Mouse (Mus musculus): ENCODE results near the gene Arid5b.
A peak's percentile ranks its signal among the peaks of the same experiment; 100 is the strongest.

Gene Arid5b

DNA sequence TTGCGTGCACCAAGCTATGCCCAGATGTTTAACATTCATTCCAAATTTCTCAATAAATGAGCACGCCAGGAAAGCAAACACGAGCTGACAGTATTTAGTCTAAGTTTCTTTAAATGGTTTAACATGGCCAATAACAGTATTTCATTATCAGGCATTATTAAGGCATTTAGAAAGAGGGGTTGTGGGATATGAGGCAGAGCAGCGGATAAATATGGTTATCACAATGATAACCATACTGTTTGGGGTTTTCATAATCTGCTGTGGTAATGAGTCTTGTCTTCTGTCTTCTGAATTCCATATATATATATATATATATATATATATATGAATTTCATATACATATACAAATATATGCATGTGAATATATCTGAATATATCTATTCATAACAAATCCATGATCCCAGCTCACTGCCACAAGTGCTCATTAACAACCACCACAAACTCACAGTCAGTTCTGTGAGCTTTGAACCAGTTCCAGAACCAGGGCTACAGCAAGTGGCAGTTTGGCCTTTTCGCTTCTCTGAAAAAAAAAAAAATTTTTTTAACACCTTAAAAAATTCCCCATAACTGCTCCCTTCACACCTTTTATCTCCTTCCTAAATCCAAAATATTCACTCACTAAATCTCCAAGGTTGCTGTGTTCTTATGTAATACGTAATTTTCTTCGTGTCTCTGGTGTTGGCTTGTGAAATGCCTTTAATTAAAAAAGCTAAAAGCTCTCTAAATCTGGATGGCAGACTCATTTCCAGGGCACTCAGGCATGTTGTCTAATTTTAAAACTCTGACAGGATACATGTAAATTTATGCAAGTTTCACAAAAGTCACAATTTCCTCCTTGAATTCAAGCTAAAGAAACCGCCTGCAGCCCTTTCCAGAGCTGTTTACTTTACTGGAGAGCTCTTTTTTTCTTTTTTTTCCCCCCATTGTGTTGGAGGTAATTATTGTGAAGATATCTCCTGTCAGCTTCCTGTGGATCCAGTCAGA is 113.5 kb downstream of the Arid5b start:
- no peak for DNase-seq (ENCODE audit: low read depth, low spot score)

DNA sequence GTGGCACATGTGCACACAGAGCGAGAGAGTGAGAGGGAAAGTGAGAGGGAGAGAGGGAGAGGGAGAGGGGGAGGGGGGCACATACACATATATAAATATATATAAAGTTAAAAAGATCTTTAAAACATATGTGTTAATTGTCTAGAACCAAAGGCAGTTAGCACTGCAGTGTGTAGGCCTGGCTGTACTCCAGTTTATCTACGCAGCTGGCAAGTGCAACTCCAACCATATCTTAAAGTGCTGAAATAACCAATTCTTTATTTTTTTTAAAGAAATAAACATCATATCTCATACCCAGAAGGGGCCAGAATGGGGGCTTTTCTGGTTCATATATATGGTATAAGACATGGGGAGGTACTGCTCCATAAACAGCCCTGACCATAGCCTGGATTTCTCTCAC is 114.4 kb downstream of the Arid5b start:
- no peak for DNase-seq (ENCODE audit: low read depth, low spot score)

DNA sequence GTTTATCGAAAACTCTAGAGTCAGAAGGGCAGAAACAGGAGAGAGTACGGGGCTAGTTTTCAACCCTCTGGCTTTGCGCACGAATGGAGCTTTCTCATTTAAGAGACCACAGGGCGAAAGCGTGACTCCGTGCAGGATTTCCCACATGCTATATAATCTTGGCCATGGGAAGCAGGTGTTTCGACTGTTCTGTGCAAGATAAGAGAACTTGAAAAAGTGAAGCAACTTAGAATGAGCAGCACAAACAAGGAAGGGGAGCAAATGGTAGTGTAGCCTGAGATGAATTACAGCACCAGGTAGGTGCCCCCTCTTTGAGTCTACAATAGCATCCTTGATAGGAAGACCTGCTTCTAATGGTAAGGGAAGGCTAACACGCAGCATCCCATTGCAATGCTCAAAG is 118.8 kb downstream of the Arid5b start:
- DNase-seq (ENCODE audit: low read depth, low spot score): no peak

DNA sequence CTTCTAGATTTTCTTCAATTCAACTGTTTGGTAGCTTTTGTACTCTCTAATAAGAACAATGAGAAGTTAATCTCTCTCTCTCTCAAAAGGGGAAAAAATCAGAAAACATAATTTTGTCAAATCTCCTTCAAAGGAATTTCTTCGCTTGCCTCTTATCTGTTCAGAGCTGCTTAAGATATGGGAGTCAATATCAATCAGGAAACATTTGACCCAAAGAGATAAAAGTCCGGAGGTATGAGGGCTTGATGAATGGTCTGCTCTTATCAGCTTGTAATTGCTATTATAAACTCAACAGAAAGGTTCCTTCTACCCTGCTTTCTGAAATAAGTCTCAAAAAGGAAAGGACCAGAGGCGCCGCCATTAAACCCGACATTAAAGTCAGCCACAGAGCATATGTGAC is 120.0 kb downstream of the Arid5b start:
- DNase-seq (ENCODE audit: low read depth, low spot score): no peak

DNA sequence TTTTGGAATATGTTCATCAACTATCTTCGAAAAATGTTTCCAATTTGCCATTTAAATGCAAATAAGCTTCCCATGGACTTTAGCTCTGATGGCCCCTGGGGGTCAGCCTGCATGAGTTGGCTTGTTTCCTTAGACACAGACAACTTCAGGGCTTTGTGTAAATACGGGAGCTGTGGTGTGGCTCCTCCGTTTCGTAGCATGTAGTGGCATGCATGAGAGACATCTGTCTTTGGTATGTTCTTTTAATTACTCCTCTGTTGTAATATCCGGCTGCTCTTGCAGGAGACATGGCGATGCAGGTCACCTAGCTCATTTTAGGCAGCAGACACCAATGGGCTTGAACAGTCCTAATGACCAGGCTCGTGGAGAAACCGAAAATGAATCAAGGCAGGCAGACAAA is 121.0 kb downstream of the Arid5b start:
- no peak for DNase-seq (ENCODE audit: low read depth, low spot score)

DNA sequence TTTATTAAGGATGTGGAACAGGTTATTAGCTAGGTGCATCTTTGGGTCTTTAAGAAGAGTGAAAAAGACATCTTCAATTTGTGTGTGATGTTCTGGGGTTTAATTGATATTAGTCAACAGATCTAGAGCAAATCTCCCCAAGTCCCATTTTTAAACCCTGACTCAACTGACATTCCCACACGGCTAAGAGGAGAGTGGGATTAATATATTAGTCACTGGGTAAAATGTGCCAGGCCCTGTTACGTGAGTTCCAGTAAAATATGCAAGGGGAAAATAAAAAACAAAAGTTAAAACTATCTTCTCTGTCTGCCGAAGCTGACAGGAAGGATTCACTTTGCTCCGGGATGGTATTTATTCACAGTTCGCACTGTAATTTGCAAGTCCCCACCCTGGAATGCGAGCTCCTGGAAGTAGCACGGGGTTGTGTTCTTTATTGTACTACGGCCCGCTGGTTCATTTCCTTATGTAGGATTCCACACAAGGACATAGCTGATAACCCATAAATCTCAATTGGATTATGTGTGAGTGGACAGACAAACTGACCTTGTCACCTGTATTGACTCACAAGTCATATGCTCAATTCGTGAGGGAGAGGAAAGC is 121.8 kb downstream of the Arid5b start:
- no peak for DNase-seq (ENCODE audit: low read depth, low spot score)

DNA sequence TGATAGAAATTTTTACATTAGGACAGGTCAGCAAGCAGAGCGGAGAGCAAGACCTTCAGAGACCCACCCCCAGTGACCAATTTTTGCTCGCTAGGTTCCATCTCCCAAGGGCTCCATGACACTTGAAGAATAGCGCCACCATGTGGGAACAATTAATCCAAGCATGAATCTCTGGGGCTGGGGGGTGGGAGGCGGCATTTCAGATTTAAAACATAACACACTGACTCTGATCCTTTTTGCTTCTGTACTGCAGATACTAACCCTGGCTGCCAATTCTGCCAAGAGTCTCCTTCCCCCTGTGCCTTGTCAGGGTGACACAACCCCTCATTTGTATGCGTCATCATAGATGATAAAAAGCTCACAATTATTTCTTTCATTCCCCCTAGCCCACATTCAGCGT is 122.4 kb downstream of the Arid5b start:
- no peak for DNase-seq (ENCODE audit: low read depth, low spot score)

DNA sequence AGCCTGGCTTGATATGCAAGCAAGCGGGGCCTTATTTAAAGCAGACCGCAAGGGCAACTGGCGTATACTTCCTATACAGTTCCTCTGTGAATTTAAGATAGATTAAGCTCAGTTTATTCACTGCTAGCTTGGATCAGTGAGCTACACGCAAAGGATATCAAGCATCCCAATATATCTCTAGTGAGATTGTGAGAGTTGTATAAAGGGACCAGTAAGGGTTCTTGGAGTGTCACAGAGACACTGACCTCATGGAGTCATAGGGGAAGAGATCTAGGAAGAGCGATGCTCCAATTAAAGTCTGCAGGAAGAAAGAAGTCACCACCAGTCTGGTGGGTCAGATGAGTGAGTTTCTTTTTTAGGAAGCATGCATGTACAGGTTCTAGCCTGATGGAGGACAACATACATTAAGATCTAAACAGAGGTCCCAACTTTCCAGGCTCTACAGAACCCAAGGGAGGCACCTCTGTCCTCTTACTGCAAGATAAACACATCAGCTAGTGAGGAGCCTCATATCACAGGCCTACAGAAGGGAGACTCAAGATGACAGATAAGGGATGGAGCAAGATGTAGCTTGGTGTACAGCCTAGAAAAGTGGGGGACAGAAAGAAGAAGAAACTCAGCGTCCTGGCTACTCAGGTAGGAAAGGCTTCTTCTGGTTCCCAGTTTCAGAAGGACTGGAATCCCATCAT is 123.0 kb downstream of the Arid5b start:
- DNase-seq (ENCODE audit: low read depth, low spot score): no peak

DNA sequence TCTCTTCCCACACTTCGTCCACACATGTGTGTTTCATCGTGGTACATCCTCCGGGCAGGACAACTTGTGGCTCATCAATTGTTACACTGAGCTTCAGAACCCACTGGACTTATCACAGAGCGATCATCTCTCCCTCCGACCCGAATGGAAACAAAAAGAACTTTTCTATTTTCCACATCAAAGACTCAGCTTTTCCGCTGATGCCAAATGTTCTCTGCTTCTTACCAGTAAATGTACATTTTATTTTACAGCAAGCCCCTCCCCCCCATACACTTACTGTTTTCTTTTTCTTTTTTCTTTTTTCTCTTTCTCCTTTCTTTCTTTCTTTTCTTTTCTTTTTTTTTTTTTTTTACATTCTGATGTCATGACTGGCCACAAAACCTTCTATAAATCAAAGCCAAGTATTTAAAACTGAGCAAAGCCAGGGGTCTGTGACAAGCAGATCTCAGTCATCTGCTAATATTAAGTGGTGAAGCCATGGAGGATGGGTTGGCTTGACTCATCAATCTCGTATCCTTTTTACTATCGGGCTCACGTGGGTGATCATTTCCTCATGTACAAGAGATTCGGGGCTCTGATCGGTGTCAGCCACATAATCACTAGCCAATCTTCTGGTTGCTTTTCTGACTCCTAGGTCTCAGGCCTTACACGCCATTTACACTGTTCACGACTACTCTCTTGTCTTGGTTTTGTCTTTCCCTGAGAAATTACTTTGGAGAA is 124.3 kb downstream of the Arid5b start:
- DNase-seq (ENCODE audit: low read depth, low spot score): no peak

DNA sequence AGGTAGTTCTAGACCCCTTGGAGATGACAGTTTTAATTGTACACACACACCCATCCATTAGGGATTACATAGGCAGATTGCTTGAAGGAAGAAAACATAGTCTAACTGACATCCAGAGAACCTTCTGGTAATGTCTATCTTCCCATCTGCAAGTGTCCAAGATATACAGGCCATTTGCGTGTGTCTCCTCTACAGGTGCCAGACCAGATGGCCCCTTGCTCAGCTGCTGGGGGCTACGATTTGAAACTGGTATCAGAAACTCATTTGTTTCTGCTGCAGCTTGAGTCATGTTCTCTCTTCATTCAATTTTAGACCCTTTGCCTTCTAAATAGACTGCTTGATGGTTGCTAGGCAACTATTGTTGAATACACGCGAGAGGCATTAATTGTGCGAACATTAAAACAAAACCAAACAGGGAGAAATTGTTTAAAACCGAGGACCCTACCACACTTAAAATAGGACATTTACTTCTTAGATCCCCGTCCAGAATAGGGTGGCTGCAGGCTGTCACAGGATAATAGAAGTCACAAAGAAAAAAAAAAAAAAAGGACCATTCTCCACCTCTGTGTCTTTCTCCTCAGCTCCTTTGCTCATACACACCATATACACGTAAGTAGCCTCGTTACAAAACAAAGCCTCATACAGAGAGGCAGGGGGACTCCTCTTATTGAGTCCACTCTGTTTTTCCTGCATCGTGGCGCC is 125.0 kb downstream of the Arid5b start:
- no peak for DNase-seq (ENCODE audit: low read depth, low spot score)

DNA sequence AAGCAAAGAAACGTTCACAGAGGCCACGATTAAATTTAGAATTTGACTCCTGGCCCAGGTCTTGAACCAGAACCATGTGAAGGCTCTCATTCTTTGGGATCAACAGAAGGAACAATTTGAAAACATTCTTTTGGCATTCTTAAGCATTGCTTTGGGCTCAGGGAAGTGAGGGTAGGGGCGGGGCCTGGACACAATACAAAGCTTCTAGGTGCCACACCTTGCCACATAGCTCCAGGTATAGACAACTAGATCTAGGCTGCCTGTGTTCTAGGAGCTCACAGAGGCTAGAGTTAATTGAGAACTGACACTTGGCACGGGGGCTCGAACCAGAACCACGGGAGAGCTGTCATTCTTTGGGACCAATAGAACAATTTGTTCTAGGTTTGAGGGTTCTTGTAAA is 130.0 kb downstream of the Arid5b start:
- DNase-seq (ENCODE audit: low read depth, low spot score): no peak

DNA sequence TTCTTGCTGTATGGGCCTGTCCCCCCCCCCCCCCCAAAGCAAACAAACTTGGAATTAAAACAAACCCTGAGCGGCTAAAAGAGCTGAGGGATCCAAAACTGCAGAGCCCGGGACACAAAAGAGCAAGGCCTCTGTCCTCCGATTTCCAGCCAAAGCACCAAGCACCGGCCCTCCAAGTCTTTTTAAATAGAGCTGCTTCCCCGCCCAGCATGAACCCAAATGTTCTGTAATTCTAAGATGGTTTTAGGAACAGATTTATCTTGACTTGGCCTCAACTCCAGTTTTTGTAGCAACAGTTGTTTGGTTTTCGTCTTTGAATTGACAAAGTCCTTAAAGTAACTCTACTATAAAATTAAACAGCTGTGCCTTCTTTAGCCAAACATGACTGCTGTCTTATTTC is 130.8 kb downstream of the Arid5b start:
- DNase-seq (ENCODE audit: low read depth, low spot score): no peak

DNA sequence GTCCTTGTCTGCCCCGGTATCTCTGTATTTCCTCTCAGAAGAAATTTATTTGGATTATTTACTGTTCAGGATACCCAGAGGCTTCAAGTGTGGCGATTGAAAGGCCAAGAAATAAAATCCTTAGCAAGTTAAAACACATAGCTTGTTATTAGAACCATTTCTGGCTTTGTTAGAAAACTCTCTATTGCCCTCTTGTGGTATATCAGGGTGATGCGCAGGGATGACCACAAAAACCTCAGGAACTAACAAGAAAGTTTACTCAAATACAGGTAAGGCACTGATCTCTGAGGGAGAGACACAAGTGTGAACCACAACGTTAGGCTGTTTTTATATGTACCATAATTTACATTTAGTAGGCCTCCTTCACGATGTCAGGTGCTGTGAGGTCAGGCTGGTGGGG is 131.7 kb downstream of the Arid5b start:
- DNase-seq (ENCODE audit: low read depth, low spot score): peak; percentile 67

DNA sequence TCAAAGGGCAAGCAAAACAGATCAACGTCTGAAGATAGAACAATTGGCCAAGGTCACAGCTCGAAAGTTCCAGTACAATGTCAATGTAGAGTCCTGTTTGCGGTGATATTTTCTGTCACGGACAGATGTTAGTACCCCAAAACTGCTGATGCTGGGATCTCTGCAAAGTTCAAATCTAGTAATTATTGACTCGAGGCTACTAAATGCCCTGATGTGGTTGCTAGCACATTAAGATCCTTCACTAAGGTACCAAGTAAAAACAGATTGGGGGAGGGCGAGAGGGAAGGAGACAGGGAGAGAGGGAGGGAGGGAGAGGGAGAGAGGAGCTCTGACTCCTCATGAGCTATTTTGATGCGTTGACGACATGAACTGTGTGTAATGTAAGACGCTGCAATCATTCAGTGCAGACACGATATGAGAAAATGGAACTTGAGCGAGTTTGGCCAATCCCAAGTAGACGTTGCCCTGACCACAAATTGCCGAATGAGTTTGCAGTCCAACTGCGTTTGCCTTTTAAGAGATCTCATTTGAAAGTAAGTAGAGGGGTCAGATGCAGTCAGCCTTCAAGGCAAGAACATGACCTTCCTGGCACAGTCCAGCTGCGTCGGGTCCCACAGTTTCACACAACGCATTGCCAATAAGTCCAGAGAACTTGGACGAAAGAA is 133.1 kb downstream of the Arid5b start:
- peak; percentile 72 for DNase-seq (ENCODE audit: low read depth, low spot score)

DNA sequence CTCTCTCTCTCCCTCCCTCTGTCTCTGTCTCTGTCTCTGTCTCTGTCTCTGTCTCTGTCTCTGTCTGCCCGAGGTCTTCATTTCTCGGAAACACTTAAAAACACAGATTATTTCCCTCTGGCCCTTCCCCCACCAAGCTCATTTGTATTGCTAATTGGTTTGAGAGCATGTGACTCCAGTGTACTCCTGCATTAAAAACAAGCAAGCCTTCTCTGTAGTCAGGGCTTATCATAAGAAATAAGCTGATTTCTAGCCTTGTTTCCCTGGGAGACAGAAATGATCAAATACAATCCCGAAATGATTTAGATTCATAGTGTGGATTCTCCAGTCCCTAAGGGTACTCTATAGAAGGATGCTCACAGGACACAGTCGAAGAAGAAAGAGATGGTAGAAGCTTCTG is 136.0 kb downstream of the Arid5b start:
- no peak for DNase-seq (ENCODE audit: low read depth, low spot score)

DNA sequence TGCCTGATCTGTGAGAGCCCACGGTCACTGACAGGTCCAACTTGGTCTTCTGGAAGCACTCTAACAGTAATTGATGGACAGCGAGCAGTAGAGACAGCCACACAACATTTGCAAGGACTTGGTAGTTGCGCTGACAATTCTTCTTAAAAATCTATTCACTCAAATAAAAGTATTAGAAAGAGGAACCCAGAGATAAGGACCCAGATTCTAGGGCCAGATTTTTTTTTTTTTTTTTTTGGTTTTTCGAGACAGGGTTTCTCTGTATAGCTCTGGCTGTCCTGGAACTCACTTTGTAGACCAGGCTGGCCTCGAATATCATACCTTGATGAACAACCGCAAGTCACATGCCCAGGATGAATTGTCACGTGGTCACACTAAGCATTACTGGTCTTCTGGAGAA is 137.0 kb downstream of the Arid5b start:
- no peak for DNase-seq (ENCODE audit: low read depth, low spot score)

DNA sequence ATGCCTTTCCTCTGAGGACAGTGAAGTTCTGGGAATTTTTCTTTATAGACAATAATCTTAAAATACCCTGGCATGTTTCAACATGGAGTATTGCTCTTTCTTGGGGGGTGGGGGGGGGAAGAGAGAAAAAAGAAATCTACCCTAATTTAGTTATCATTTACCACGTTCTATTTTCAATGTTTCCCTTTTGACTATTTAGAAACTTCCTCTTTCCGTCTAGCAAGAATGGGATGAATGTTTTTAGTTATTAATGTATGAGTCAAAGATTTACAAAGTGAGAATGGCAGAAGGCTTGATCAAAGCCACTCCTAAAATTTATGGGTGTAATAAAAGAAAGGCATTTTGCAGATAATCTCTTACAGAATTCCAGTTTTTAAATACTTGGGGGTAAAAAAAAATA is 137.7 kb downstream of the Arid5b start:
- no peak for DNase-seq (ENCODE audit: low read depth, low spot score)

DNA sequence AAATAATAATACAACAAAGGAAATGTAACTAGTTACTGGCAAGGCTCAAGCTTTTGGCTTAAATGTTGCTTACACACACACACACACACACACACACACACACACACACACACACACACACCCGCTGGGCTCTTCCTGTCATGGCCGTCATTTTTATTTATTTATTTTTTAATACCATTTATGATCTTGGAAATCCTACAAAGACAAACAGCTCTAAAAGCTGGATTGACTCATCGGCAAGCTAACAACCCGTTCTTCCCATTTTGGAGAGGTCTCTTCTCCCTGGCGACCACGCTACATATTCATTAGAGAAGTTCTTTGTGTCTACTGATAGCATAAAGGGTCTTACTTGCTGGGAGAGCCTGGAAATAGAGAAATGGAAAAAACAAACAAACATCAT is 138.2 kb downstream of the Arid5b start:
- no peak for DNase-seq (ENCODE audit: low read depth, low spot score)

DNA sequence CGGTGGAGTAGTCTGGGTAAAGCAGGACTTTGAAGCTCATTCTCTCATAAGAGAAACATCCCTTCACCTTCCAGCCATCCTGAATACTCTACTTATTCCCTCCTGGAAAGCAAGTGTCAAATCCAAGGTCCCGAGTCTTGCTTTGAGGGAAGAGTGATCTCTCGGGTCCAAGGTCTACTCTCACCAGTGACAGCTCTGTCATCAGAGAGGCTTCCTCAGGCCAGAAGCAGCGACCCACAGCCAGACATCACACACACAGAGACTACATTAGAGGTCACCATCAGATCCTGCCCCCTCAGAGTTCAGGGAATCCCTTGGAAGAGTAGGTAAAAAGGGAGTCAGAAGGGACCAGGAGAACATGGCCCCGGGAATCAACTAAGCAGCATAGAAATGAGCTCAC is 140.4 kb downstream of the Arid5b start:
- DNase-seq (ENCODE audit: low read depth, low spot score): no peak

DNA sequence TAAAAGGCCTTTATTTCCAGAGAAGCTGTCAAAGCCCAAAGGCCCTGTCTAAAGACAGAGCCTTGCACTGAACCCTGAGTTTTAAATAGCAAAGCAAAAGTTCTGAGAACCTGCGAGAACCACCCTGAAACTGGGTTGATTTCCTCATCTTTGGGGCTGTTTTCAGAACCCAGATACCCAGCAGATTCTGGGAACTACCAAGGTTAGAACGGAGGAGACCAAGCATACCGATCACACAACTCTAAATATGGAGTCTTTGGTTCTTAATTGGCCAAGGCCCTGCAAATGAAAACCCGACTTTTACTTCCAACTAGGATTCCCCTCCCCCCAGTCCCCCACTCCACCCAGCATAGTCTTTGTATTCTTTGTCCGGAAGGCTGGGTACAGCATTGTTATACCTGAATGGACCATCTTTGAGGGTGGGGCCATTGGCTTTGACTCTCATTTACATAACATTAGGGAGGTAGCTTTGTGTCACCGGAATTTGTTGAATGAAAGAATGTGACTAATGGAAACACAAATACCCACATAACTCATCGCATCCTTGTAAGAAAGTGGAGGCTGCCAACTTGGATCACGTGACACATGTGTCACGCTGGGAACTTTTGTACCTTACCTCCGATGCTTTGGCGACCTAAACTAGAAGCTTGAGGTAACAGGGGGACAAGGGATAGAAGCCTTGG is 141.2 kb downstream of the Arid5b start:
- no peak for DNase-seq (ENCODE audit: low read depth, low spot score)

Data from skeletal muscle tissue, adult 2 months (tissue).